Mouse (Mus musculus) stomach, embryonic 16.5 days (tissue): Measurements from ENCODE around the gene Rnf26. TPM values are rescaled to one million over a fixed set of nuclear protein-coding genes. Genes with fewer than 3 reads are reported as not detected.

Experiments used
- ATAC-seq: fragments of 200-750 bp; cut with Nextera tagmentation; 2 replicates; pipeline ENCODE4 v1.8.0; 2017; ENCODE audit warnings: moderate number of reproducible peaks, moderate TSS enrichment; ENCODE audit not compliant: insufficient read depth, low FRiP score
- H3K27ac ChIP-seq: fragments of 300-500 bp; sonication (generic); 2 replicates; pipeline ENCODE4 v1.5.1; 2014; ENCODE audit warnings: low read length
- H3K27me3 ChIP-seq: fragments of 300-500 bp; sonication (generic); 2 replicates; pipeline ENCODE4 v1.6.1; 2014; ENCODE audit warnings: low read length, control low read depth, mixed read lengths; ENCODE audit not compliant: control insufficient read depth, insufficient read depth
- H3K36me3 ChIP-seq: fragments of 300-500 bp; sonication (generic); 2 replicates; pipeline ENCODE4 v1.6.1; 2014; ENCODE audit warnings: low read length; ENCODE audit not compliant: control insufficient read depth, insufficient read depth
- H3K4me1 ChIP-seq: fragments of 300-500 bp; sonication (generic); 2 replicates; pipeline ENCODE4 v1.6.1; 2014; ENCODE audit warnings: low read length, control low read depth, mixed read lengths; ENCODE audit not compliant: control insufficient read depth, insufficient read depth
- H3K4me2 ChIP-seq: fragments of 300-500 bp; sonication (generic); 2 replicates; pipeline ENCODE4 v1.6.1; 2014; ENCODE audit warnings: low read depth, low read length, mixed read lengths
- H3K4me3 ChIP-seq: fragments of 300-500 bp; sonication (generic); replicated peaks from 2 replicates; pipeline ENCODE4 v1.5.1; 2014; ENCODE audit warnings: mild to moderate bottlenecking, low read length
- H3K9ac ChIP-seq: fragments of 300-500 bp; sonication (generic); 2 replicates; pipeline ENCODE4 v1.6.1; 2014; ENCODE audit warnings: low read length
- H3K9me3 ChIP-seq: fragments of 300-500 bp; sonication (generic); replicated peaks from 2 replicates; pipeline ENCODE4 v1.6.1; 2016; ENCODE audit warnings: low read length, control low read depth; ENCODE audit not compliant: control insufficient read depth
- WGBS: fragments of 180-500 bp; shearing (Covaris S2); extraction: QIAGEN DNeasy Blood & Tissue Kit; methylation state at CpG from one replicate; pipeline ENCODE4 v1.1.7; 2014; 5-methylcytosine and 5-hydroxymethylcytosine counted together
- polyA plus RNA-seq: library from polyadenylated mRNA; unstranded; fragments of >200 nt; fragmentation: Nextera tagmentation; extraction: Ambion mirVana; gene quantifications from 2 replicates; pipeline ENCODE4 v1.2.1, GENCODE M21; 2015

The Rnf26 gene
- polyA plus RNA-seq, 1 experiment from 2014 or later = 42.3 TPM

GRCm38 (mm10) chr9:44075276-44075995 is 37.9 kb downstream of the Rnf26 start:
- H3K27me3 ChIP-seq = no peaks in the 10 kb centered on the region
- H3K4me2 ChIP-seq = no peak overlapping the region
- 81% methylated on average over 24 of the region's 24 CpGs for WGBS
- no peak overlapping the region for H3K27ac ChIP-seq
- no peaks in the 10 kb centered on the region for H3K9me3 ChIP-seq
- no peak for ATAC-seq
- H3K4me1 ChIP-seq = peaks cover 43% of the 10 kb centered on the region
- no peak overlapping the region for H3K9ac ChIP-seq
- H3K36me3 ChIP-seq = no peaks in the 10 kb centered on the region
- no peak overlapping the region for H3K4me3 ChIP-seq

DNA sequence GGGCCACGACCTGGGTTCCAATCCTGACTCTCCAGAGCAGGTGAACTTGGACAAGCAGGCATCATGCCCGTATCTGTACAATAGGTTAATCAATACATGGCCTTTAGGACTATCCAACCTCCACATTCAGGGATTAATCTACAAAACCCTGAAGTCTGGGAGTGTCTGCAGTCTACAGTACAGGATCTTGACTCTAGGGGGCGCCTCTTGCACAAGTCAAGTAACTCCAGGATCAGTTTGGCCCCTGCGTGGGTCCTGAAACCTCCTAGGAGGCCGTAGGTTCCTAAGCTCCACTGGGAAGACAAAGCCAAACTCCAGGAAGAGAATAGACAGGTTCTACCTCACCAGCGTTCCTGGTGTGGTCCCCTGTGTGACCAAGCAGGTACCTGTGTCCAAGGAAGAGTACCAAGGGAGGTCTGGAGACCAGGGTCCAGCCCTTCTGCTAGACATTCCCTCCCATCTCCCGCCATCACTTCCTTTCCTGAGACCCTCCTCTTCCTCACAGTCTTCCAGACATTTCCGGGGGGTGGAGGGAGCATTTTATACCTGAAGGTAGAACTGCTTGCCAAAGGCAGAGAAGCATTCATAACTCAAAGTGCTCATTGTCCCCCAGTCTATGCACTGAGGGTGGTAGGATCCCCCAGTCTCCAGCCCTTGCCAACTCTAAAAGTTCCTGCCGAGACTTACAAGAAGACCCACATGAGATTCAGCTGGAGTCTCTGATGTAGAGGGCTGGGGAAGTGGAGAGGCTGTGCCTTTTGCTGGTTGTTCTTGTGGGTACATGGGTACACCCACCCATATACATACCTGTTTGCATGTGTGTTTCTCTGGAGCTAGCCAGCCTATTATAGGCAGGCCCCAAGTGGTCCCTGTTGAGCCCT is 38.7 kb downstream of the Rnf26 start:
- Histone ChIP-seq H3K4me3 (no peak overlapping the region), H3K4me1 (peaks cover 39% of the 10 kb centered on the region), H3K27ac (no peak overlapping the region), H3K4me2 (no peak overlapping the region), H3K9ac (no peak overlapping the region), H3K27me3 (no peaks in the 10 kb centered on the region), H3K9me3 (no peaks in the 10 kb centered on the region), H3K36me3 (no peaks in the 10 kb centered on the region)
- ATAC-seq = no peak
- WGBS = 60% methylated on average over 9 of the region's 9 CpGs

GRCm38 (mm10) chr9:44073115-44073514 is 40.2 kb downstream of the Rnf26 start:
- Histone ChIP-seq H3K9me3 (no peaks in the 10 kb centered on the region), H3K27ac (no peak overlapping the region), H3K4me2 (no peak overlapping the region), H3K4me1 (peaks cover 27% of the 10 kb centered on the region), H3K4me3 (no peak overlapping the region), H3K9ac (no peak overlapping the region), H3K27me3 (no peaks in the 10 kb centered on the region), H3K36me3 (no peaks in the 10 kb centered on the region)
- ATAC-seq = no peak
- 80% methylated on average over 5 of the region's 5 CpGs for WGBS

DNA sequence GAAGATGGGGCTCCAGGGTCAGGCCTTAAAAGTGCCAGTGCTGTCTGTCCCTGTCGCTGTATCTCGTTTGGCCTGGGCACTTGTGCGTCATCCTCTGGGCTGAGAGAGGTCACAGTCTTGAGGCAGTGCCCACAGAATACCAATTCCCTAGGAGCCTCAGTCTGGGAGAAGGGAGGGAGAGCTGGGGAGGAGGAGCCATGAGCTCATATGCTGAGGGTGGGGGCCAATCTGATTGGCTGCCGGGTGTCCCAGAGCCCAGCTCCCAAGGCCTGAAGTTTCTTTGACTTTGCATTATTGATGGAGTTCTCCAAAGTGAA is 40.8 kb downstream of the Rnf26 start:
- no peaks in the 10 kb centered on the region for H3K36me3 ChIP-seq
- no peak overlapping the region for H3K4me2 ChIP-seq
- ATAC-seq = peak; percentile 42; the same call in 1 of the 2 replicates
- H3K9me3 ChIP-seq = no peaks in the 10 kb centered on the region
- no peak overlapping the region for H3K4me3 ChIP-seq
- H3K27me3 ChIP-seq = no peaks in the 10 kb centered on the region
- H3K9ac ChIP-seq = peak overlapping the region; percentile 4
- 32% methylated on average over 4 of the region's 4 CpGs for WGBS
- H3K27ac ChIP-seq = no peak overlapping the region
- peaks cover 27% of the 10 kb centered on the region for H3K4me1 ChIP-seq

GRCm38 (mm10) chr9:44071914-44072598 is 41.3 kb downstream of the Rnf26 start:
- Histone ChIP-seq H3K27me3 (no peaks in the 10 kb centered on the region), H3K27ac (no peak overlapping the region), H3K4me2 (no peak overlapping the region), H3K9ac (peak overlapping the region; percentile 4), H3K4me3 (no peak overlapping the region), H3K36me3 (no peaks in the 10 kb centered on the region), H3K4me1 (peaks cover 27% of the 10 kb centered on the region), H3K9me3 (no peaks in the 10 kb centered on the region)
- WGBS = 43% methylated on average over 11 of the region's 11 CpGs
- no peak for ATAC-seq

DNA sequence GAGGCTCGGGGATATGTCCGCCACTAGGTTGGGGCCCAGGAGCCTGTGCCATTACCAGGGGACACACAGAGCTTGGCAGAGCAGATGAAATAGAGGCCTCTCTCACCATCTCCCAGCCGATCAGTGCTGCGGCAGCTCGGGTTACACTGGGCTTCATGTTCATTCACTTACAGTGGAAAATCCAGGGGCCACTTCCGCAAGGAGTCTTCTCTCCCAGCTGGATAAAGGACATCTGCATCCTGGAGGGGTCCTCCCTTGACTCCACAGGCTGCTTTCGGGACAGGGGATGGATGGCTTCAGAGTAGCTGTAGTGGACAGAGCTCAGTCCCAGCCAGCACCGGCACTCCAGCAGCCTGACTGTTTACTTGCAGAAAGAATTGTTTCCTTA is 42.5 kb downstream of the Rnf26 start:
- no peak for ATAC-seq
- Histone ChIP-seq H3K9me3 (no peaks in the 10 kb centered on the region), H3K4me1 (peaks cover 23% of the 10 kb centered on the region), H3K36me3 (no peaks in the 10 kb centered on the region), H3K4me3 (no peak overlapping the region), H3K27ac (no peak overlapping the region), H3K9ac (peak overlapping the region; percentile 5; the same call in 1 of the 2 replicates), H3K4me2 (no peak overlapping the region), H3K27me3 (no peaks in the 10 kb centered on the region)
- 27% methylated on average over 8 of the region's 8 CpGs for WGBS

DNA sequence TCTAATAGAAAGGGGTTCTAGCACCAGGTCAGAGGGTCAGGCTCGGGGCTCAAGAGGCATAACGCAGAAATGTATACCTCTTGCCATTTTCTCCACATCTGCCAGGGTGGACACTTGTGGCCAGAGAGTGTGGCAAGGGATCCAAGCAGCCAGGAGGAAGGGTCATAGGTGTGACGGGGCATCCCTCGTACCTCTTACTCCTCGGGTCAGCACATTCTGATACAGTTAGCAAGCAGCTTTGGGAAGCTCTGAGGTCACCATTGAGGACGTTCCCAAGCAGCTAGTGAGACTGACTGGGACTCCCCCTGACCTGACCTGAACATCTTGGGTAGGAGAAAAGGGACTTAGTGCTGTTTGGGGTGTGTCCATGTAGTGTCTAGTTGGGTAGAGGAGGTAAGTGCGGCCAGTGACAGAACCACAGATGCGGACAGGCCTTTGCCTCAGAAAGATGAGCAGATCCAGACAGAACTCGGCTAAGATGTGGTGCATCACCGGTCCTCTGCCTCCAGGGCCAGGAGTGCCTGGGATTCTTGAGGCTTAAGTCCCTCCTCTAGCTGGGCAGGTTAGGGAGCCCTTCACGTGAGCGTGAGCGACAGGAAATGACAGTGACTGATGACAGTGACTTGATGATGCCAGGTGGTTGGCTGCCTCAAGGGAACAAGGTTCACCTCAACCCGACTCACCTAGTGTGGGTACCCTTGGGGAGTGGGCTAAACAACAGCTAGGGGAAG is 43.0 kb downstream of the Rnf26 start:
- Histone ChIP-seq H3K9ac (0 out of 2 replicates have a peak overlapping the region, but pooled peaks have one; percentile 5), H3K27me3 (no peaks in the 10 kb centered on the region), H3K4me1 (peaks cover 23% of the 10 kb centered on the region), H3K27ac (no peak overlapping the region), H3K36me3 (no peaks in the 10 kb centered on the region), H3K4me3 (no peak overlapping the region), H3K9me3 (no peaks in the 10 kb centered on the region), H3K4me2 (no peak overlapping the region)
- WGBS = 59% methylated on average over 14 of the region's 14 CpGs
- no peak for ATAC-seq

- Histone ChIP-seq H3K27ac (no peak overlapping the region), H3K27me3 (no peaks in the 10 kb centered on the region), H3K4me3 (no peak overlapping the region), H3K4me2 (no peak overlapping the region), H3K36me3 (no peaks in the 10 kb centered on the region), H3K4me1 (peaks cover 23% of the 10 kb centered on the region), H3K9me3 (no peaks in the 10 kb centered on the region), H3K9ac (no peak overlapping the region; the same call in 1 of the 2 replicates)
- 22% methylated on average over 7 of the region's 7 CpGs for WGBS
- no peak for ATAC-seq
These were observed 44.1 kb downstream of the Rnf26 start for GRCm38 (mm10) chr9:44069252-44069651.
